Mouse (Mus musculus): ENCODE measurements around the gene BC067074.

DNA sequence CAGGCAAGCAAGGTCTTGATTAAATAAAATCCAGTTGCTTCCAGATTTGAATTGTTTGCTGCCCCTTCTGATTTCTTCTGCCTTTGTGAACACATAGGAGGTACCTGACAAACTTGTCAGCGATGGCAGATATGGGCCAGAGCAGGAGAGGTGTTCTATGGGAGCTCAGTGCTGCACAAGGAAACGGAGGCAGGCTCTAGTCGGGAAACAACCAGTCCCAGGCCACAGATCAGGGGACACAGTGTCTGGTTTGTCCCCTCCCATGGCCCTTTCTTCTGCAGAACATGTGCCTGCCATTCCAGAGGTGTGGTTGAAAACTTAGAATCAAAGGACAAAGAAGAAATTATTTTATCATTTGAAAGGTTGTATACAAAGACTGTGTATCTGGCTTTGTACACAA is 60.6 kb downstream of the BC067074 start:
- TF ChIP-seq CTCF (IDR thresholded peaks at IDR 0.05; ENCODE audit: control insufficient read depth, insufficient read depth, insufficient read length) (no peak), USF1 (IDR thresholded peaks at IDR 0.05; ENCODE audit: low read depth) (no peak), MYOD1 (IDR thresholded peaks at IDR 0.05; ENCODE audit: control insufficient read depth, insufficient read length, low read depth) (no peak)
